Mouse (Mus musculus) B cell, adult 67 days (primary cell): ENCODE data around the gene Ccdc127. TPM values are rescaled to one million over a fixed set of nuclear protein-coding genes. Genes with fewer than 3 reads are reported as not detected.

ENCODE experiments used
- total RNA-seq, 2 experiments: library from RNA; stranded (reverse); gene quantifications; 4 replicates each; pipeline ENCODE4 v1.2.4; 2023

Gene Ccdc127
- 10 to 100 TPM; 23.6 to 35.5 TPM for total RNA-seq

GRCm38 (mm10) chr13:74349566-74350434 is at the start of gene Ccdc127, which contains the start of gene Sdha:
Gene Ccdc127 (plus strand): TSS chr13:74350309.
Gene Sdha (minus strand): TSS chr13:74350280.

GRCm38 (mm10) chr13:74317170-74317849 is 32.8 kb upstream of the Ccdc127 start, which contains the start of gene Pdcd6:
Gene Pdcd6 (minus strand): TSS chr13:74317580.

GRCm38 (mm10) chr13:74363859-74364235 is 13.7 kb downstream of the Ccdc127 start, which contains the start of gene Lrrc14b:
Gene Lrrc14b (minus strand): TSS chr13:74364005.

DNA sequence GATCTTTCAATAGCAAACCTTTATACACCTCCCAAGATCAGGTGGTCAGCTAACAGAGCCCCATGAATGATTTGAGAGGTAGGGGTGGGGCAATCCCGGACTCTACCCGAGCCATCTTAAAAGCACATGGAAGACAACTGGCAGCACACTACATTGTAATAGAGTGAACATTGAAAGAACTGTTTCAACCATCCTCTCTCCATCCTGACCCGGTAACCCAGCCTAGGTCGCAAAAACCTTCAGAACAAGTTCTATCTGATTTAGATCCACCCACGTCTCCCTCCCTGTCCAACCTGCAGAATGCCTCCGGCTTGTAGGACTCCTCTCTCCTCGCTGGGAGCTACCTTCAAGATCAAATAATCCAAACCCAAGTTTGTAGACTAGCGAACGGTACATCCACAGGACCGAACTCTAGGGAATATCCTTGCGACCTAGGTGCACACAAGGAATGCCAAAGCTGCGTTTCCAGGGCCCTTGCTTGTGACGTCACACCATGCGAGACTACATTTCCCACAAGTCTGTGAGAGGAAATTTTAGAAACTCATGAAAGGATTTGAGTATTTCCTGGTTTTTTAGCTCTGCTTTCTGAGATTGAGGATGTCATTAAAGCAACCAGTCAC is 40.4 kb downstream of the Ccdc127 start, which contains the start of gene Zfp72:
Gene Zfp72 (minus strand): TSS at position 466 of the 620 bp plus-strand sequence.

GRCm38 (mm10) chr13:74399298-74399839 is 49.3 kb downstream of the Ccdc127 start, which contains the start of gene Ftl1-ps1:
Gene Ftl1-ps1 (plus strand): TSS chr13:74399694.

Other genes starting within 250 kb of the Ccdc127 start
- not detected for gene Slc9a3, start 228.9 kb upstream of the Ccdc127 start, total RNA-seq
- gene Exoc3, start 141.6 kb upstream of the Ccdc127 start, total RNA-seq: 10 to 100 TPM; 46.9 to 52.2 TPM
- under 1 TPM in 1 of 2 experiments, not detected in 1; 0.78 TPM for gene Ahrr, start 58.0 kb upstream of the Ccdc127 start, total RNA-seq
- gene Pdcd6, start 32.7 kb upstream of the Ccdc127 start, total RNA-seq: 10 to 100 TPM; 73.2 to 79.2 TPM
- gene Sdha, start within 50 bp of the Ccdc127 start, total RNA-seq: 100 to 1,000 TPM; 181 to 206 TPM
- gene Lrrc14b, start 13.7 kb downstream of the Ccdc127 start, total RNA-seq: not detected
- gene Zfp72, start 40.5 kb downstream of the Ccdc127 start, total RNA-seq: 1 to 10 TPM; 2.4 to 3.0 TPM
- 100 to 1,000 TPM; 514 to 545 TPM for gene Ftl1-ps1, start 49.4 kb downstream of the Ccdc127 start, total RNA-seq
- 10 to 100 TPM in 1 of 2 experiments, 1 to 10 TPM in 1; 9.3 to 10.7 TPM for gene Zfp825, start 143.7 kb downstream of the Ccdc127 start, total RNA-seq